Mouse (Mus musculus) thymus, postnatal 25 days (tissue): ENCODE results near the gene Nemf.

ENCODE experiments used
- DNase-seq: peaks from one replicate; pipeline ENCODE4 v3.0.0; 2022

The Nemf gene

DNA sequence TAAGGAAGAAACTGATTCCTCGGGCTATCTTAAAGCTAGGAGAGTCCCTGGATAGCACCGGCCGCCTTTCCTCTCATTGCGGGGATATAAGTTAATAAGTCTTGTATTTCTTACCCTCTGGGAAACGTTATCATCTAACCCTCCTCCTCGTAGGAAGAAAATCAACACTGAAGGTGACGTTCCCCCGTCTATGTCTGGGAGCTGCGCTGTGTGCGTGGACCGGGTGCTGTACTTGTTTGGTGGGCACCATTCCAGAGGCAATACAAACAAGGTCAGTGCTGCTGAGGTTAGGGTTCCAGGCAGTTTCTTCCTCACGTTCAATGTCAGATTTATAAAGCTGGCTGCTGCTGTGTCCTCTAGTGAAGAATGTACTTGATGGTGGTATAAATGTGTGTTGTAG, 54.8 kb downstream of the Nemf start:
- DNase-seq = no peak

DNA sequence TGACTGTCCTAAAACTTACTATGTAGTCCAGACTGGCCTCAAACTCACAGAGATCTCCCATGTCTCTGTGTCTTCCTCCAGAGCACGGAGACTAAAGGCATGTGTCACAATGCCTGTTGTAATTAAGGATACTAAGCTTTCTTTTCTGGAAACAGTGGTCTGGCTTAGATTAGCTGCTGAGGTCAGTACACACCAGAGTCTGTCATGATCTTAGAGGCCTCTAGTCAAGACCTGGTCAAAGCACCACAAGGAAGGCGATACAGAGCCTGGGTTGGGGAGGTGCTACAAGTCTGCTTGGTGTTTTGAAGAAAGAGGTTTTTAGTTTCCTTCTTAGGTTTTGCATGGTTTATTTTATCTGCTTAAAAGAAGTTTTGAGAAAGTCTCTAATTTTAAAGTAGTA, 56.6 kb downstream of the Nemf start:
- DNase-seq = no peak

DNA sequence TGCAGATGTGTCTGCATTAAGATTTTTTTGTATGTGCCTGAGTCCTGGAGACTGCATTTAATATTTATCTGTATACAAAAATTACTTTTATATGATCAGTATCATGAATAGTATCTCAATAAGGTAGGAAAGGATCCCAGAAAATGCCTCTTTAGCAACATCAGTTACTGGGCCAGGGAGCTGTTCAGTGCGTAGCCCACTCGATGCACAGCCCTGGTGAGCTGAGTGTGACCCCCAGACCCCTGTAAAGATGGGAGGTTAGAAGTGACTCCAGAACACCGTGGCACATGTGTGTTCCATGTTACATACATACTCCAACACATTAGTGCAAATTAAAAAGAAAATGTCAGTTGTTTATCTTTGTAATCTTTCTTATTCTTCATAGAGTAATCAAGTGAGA, 57.1 kb downstream of the Nemf start:
- DNase-seq = no peak

DNA sequence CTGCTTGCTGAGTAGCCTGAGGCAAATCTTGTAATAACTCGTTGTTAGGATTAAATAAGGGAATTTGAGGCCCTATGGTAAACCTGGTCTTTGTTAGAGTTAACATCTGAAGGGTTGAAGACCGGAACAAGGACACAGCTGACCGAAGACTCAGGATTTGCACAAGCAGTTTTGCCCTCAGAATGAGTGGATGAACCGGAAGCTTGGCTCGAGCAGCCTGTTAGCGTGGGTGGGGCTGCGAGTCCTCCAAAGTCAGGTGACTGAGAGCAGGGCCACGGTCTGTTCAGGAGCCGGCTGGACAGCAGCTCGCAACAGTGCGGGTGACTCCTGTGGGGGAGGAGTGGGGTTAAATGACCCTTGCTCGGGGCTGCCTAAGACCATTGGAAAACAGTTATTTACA, 57.7 kb downstream of the Nemf start:
- DNase-seq = no peak

DNA sequence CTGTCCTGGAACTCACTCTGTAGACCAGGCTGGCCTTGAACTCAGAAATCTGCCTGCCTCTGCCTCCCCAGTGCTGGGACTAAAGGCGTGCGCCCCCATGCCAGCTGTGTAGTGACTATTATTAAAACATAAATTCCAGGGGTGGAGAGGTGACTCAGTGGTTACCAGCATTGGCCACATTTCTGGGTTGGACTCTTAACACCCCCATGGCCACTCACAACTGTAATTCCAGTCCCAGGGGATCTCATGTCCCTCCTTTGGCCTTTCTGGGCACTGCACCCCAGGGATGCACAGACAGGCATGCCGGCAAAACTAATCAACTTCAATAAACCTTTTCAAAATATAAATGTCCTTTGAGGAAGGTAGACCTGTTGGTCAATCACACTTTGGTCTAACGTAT, 58.7 kb downstream of the Nemf start:
- DNase-seq = no peak

DNA sequence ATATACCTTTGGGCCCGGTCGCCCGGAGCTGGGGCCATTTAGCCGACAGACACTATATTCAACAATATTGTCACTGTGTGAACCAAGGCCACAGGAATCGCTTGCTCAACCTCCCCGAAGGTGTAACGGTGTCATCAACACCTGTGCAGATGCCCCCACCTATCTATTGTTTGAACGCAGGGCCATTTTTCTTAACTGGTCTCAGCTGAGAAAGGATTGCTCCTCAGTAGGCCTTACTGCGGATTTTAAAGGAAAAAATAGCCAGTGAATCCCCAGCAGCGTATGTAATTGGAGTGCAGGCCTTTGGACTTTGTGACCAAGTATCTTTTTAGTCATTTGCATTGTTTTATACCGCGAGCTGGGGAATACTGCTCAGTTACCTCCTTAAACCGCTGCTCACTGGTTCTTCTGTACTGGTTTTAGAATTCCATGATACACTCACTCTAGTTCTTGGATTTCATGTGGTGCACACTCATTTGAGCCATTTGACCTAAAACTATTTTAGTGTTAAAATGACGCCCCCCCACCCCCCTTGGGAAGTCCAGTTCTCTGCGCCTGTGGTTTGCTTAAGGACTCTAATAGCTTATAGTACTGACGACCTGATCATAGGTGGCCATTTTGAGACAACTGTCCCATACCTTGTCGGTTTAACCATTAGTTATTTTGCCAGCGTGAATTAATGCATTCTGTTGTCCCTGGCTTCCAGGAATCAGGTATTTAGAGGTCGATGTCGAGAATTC, 59.4 kb downstream of the Nemf start:
- no peak for DNase-seq

DNA sequence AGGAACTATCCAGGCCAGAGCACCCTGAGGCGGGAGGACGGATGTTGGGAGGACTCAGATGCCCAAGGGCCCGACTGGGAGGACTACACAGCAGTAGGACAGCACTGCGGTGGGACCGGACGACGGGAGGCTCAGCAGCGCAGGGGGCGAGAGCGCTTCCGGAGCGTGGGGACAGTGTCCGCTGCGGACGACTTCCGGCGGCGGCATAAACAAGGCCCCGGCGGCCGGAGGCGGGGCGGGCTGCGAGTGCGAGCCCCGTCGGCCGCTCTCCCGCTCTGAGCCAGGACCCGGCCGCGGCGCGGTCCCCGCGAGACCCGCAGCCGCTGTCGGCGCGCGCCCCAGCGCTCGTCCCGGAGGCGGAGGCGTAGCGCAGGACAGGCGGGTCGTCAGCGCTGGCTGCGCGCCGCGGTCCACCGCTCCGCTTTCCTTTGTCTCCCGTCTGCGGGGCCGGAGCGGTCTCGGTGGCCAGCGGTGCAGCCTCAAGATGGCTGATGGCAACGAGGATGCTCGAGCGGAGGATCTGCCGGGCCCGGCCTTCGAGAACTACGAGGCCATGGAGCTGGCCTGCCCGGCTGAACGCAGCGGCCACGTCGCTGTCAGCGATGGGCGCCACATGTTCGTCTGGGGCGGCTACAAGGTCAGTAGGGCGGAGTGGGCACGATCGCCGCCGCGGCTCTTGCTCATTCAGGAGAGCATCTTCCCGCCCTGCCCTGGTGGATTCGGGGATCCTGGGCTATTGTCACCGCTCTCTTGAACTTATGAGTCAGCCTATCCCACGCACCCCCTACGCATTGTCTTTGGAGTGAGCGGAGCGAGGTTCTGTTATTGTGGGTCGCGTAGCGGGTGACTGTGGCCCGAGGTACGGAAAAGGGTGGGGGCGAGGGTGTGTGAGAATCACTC, 60.2 kb downstream of the Nemf start, which contains the start of gene Klhdc2:
TSS of gene Klhdc2 (plus strand) at position 171 of the 900 bp plus-strand sequence.
- DNase-seq = peak; percentile 56

DNA sequence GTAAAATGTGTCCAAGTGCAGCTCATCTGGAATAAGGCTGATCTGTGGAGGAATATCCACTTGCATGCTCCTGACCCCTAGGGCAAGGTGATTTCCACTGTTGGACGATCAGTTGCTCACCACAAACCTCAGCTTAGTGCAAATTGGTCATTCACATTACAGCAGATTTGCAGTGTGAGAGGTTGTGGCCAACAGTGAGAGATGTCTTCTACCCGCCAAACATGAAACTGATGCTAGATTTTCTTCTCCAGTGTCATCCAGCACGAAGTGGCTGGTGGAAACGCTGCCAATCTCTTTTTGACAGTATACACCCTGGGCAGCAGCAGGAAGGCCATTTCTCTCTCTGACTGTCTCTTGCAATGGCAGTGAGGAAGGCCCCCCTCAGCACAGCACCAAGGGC, 61.3 kb downstream of the Nemf start:
- DNase-seq = no peak

DNA sequence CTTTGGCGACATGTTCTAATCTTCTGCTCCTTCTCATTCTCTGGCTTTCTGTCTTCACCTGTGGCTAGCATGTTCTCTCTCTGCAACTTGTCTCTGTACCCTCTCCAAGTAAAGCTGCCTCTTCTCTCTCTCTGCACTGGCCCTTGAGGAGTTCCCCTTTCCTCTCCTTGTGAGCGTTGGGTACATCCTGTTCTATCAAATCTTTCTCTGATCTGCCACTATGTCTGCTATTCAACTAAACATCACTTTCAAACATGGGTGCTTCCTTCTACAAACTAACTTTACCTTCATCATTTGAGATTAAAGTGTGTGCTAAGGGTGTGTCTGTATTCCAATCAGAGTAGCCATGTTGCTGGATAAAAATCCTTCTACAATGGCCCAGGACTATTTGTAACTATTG, 62.0 kb downstream of the Nemf start:
- DNase-seq = no peak

DNA sequence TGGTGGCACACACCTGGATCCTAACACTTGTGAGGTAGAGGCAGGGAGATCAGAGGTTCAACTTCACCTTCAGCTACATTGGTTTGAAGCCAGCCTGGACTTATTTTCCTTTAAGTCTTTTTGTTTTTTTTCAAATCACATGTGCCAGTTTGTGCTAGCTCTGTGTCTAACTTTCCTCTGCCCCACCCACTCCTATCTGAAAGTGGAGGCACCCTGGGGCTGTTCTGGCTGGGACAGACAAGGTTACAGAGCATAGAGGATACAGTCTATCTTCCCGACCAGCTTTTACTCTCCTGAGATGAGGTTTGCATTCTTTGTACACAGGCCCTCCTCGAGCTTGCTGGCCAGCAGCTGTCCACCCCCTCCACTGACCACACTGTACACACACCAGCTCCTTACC, 63.1 kb downstream of the Nemf start:
- DNase-seq = no peak

DNA sequence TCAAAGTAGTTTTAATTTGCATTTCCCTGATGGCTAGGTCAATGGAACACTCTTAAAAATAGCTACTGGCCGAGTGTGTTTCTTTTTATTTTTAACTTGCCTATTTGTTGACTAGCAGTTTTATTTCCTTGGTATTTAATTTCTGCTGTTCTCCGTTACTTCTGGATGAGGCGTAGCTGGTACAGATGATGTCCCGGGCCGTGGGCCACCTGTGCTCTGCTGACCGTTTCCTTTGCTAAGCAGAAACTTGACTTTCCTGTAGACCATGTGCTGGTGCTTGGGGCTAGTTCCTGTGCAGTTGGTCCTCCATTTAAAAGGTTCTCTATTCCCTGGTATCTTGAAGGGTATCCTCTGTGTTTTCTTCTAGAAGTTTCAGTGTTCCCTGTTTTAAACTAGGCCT, 64.6 kb downstream of the Nemf start:
- DNase-seq = no peak

DNA sequence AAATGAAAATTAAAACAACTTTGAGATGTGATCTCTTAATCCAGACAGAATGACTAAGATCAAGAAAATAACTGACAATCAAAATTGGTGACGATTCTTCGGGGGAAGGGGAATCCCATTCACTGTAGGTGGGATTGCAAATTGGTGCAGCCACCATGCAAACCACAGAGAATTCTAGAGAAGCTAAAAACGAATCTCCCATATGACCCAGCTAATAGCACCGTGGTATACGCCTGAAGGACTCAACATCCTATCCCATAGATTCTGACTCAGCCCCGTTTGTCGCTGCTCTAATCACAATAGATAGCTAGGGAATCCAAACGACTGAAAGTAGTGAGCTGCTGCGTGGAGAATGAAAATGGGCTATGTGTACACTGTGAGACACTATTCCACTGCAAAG, 68.3 kb downstream of the Nemf start:
- no peak for DNase-seq

DNA sequence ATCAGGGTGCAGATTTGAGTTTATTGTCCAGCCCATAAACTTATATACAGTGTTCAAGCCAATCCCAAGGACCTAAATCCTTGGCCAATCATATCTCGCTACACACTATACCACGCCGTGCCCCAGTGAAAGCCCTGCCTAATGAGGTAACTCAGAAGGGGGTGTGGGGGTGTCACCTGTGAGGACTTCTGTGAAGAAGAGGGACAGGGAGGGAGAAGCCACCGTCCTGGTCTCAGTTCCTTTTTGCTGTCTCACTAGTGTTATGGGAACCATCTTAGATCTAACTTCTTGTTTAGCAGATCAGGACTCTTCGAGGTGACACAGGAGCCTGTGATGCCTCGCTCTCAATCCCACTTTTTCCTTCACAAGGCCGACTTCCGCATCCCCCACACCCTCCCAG, 69.4 kb downstream of the Nemf start:
- DNase-seq = no peak

DNA sequence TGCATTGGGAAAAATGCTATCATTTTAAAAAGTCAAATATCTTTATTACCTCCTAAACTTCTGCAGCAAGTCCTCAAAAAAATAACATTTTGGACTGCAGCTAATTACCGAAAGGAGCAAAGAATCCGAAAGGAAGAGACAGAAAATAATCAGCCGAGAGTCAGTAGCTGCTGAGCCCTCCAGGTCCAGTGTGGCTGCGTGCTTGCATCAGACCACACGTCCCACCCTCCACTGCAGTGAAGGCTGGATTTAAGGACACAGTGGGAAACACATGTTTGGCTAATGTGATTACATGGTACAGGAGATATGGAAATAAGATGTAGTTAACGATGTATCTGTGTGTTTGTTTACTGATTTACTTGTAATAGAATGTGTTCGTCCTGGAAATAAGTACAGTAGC, 73.8 kb downstream of the Nemf start:
- DNase-seq = no peak

DNA sequence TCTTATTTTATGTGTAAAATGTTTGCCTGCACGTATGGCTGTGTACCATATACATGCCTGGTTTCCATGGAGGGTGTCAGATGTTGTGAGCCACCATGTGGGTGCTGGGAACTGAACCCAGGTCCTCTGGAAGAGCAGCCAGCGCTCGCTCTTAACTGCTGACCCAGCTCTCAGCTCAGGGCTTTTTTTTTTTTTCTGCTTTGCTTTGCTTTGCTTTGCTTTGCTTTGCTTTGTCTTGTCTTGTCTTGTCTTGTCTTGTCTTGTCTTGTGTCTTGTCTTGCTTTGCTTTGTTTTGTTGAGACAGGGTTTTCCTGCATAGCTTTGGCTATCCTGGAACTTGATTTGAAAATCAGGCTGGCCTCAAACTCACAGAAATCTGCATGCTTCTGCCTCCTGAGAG, 76.0 kb downstream of the Nemf start:
- no peak for DNase-seq

DNA sequence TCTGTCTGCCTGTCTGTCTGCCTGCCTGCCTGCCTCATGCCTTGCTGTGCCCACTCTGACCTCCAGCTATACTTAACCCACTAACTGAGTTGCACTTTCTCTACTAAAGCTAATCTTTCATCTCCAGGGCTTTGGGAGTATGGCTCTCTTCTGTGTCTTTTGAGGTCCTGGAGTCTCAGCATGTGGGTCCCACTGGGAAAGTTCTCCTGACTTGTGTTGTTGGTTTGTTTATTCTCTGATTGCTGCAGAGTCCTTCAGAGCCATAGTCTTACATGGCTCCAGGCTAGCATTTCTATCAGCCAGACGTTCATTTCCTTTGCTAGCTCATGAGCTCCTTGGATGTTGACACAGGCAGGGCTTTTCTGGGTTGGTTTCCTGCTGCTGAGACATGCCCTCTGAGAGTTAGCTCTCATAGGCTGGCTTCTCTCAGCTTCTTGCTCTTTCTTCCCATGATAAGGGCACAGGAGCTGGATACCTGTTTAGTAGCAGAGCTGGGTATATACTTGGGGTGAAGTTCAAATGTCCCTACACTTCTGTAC, 77.0 kb downstream of the Nemf start:
- no peak for DNase-seq

DNA sequence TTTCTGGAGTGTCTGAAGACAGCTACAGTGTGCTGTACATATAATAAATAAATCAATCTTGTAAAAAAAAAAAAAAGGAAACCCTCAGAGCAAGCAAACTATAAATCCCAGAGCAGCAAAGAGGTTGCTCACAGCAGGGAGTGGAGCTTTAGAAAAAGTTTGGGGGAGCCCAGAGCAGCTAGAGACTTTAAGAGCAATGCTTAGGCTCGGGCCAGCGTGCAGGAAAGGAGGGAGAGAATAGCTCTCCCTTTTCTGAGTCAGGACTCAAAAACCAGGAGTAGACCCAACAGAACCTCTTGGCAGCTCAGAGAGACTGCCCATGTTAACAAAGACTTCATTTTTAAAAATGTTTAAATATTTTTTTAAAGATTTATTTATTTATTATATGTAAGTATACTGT, 88.0 kb downstream of the Nemf start:
- no peak for DNase-seq

DNA sequence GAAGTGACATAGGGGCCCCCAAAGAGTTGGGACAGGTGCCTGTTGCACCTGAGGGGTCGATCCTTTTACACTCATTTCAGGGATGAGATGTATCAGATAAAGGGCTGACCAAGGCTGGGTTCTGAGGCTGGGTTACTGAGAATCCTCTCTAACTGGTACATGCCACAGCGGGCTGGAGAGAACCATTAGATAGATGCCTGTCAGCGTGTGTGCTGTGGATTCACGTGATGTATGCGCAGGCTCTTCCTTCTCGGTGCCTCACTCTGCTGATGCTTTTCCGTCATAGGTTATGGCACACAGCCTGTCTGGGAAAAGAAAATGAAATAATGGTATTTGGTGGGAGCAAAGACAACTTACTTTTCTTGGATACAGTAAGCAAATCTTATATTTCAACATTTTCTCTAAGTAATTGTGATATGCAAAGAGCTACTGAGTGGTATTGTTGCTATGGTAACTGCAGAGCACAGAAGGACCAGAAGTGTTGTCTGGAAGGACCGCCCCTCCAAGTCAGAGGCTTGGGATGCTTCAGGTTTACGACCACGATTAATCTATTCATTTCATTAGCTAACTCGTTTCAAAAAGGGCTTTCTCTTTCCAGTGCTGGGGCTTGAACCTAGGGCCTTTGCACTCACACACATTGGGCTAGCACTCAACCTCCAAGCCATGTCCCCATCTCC, 88.9 kb downstream of the Nemf start:
- DNase-seq = no peak

DNA sequence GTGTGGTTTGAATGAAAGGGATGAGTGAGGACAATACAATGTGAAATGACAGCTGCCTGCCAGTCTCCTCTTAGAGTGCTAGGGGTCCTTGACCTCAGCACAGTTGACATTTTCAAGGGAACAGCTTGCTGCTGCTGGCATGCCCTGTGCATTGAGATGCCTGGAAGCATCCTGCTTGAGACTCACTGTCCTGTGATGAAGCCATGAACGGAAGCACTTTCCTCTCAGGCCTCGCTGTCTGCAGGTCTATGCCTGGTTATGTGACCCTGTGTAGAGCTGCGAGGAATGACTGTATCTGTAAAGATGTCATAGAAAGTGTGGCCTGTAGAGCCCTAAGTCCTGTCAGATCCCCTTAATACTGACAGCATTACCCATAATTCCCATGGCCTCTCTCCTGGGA, 91.9 kb downstream of the Nemf start:
- no peak for DNase-seq

DNA sequence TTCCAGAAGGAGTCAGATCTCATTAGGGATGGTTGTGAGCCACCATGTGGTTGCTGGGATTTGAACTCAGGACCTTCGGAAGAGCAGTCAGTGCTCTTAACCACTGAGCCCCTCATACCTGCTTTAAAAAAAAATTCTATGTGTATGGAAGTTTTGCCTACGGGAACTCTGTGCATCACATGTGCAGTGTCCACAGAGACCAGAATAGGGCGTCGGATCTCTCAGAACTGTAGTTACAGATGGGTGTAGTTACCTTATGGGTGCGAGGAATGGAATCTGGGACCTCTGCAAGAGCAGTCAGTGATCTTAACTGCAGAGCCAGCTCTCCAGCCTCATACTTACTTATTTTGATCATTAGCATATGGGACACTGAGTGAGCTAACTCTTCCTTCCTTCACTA, 94.7 kb downstream of the Nemf start:
- DNase-seq = no peak
